Mouse (Mus musculus) embryonic fibroblast, embryonic 13.5 days (primary cell): ENCODE results near the gene Ttc39b.

Experiments used
- CTCF ChIP-seq: IDR thresholded peaks from 2 replicates; pipeline ENCODE4 v1.5.1; 2011; ENCODE audit warnings: mild to moderate bottlenecking, control low read depth, low read length, moderate library complexity, borderline replicate concordance; ENCODE audit not compliant: insufficient read depth
- POLR2A ChIP-seq: IDR thresholded peaks from 2 replicates; pipeline ENCODE4 v1.6.1; 2011; ENCODE audit warnings: low read depth, mild to moderate bottlenecking, control low read depth, low read length, moderate library complexity

DNA sequence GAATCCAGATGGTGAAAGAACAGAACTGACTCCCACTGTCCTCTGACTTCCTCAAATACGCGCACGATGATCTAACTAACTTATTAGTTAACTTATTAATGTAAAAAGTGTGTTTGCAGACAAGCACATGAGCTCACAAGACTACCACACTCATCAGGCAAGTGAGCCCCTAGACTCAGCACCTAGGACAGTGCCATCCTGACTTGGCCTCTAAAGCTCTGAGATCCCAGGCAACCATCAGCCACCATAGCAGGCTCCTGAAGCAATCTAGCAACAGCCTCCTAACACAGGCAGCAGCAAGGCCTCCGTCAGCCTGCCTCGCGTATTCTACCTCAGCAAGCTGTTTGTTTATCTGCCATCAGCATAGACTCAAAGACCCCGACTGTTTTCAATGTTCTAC is 17.2 kb downstream of the Ttc39b start:
- TF ChIP-seq CTCF (no peak), POLR2A (no peak)
